Mouse (Mus musculus): ENCODE measurements at regions not wholly inside any gene's neighbourhood (a gene's known extent, or its start where the extent isn't known, plus 50 kb on each side); places are given as distances from the start of the nearest gene placed in this dataset.
"Not testable (repeated sequence)": the region's sequence is repeated elsewhere in the genome, so short reads cannot be mapped to it uniquely, and the experiment has no call there.

GRCm38 (mm10) chr1:83970641-83971285 is 393.2 kb downstream of the Pid1 start:
- DNase-seq (ENCODE audit: low read depth, low spot score) = no peak

- not testable (repeated sequence) for DNase-seq (ENCODE audit: low read depth, low spot score)
These were observed 399.3 kb downstream of the Pid1 start for GRCm38 (mm10) chr1:83964631-83965030.

GRCm38 (mm10) chr1:83961761-83962160 is 402.2 kb downstream of the Pid1 start:
- no peak for DNase-seq (ENCODE audit: low read depth, low spot score)

- DNase-seq (ENCODE audit: low read depth, low spot score) = no peak
These were observed 404.2 kb downstream of the Pid1 start for GRCm38 (mm10) chr1:83959756-83960155.

GRCm38 (mm10) chr1:83922900-83923299 is 441.1 kb downstream of the Pid1 start:
- no peak for DNase-seq (ENCODE audit: low read depth, low spot score)

GRCm38 (mm10) chr1:83915454-83915853 is 448.5 kb downstream of the Pid1 start:
- DNase-seq (ENCODE audit: low read depth, low spot score) = no peak

- DNase-seq (ENCODE audit: low read depth, low spot score) = no peak
These were observed 456.6 kb downstream of the Pid1 start for GRCm38 (mm10) chr1:83907347-83907746.

GRCm38 (mm10) chr1:83906906-83907305 is 457.1 kb downstream of the Pid1 start:
- DNase-seq (ENCODE audit: low read depth, low spot score) = no peak

- no peak for DNase-seq (ENCODE audit: low read depth, low spot score)
These were observed 463.8 kb downstream of the Pid1 start for GRCm38 (mm10) chr1:83900135-83900534.

- no peak for DNase-seq (ENCODE audit: low read depth, low spot score)
These were observed 467.3 kb downstream of the Pid1 start for GRCm38 (mm10) chr1:83896650-83897049.

- no peak for DNase-seq (ENCODE audit: low read depth, low spot score)
These were observed 471.1 kb upstream of the Sphkap start for GRCm38 (mm10) chr1:83879109-83879399.

GRCm38 (mm10) chr1:83878330-83879108 is 470.5 kb upstream of the Sphkap start:
- no peak for DNase-seq (ENCODE audit: low read depth, low spot score)

GRCm38 (mm10) chr1:83870853-83871567 is 463.0 kb upstream of the Sphkap start:
- no peak for DNase-seq (ENCODE audit: low read depth, low spot score)

GRCm38 (mm10) chr1:83869046-83869445 is 461.0 kb upstream of the Sphkap start:
- no peak for DNase-seq (ENCODE audit: low read depth, low spot score)

GRCm38 (mm10) chr1:83862541-83862940 is 454.5 kb upstream of the Sphkap start:
- no peak for DNase-seq (ENCODE audit: low read depth, low spot score)

GRCm38 (mm10) chr1:83862128-83862527 is 454.1 kb upstream of the Sphkap start:
- DNase-seq (ENCODE audit: low read depth, low spot score) = no peak

GRCm38 (mm10) chr1:83859732-83860424 is 451.9 kb upstream of the Sphkap start:
- no peak for DNase-seq (ENCODE audit: low read depth, low spot score)

GRCm38 (mm10) chr1:83853996-83854395 is 446.0 kb upstream of the Sphkap start:
- no peak for DNase-seq (ENCODE audit: low read depth, low spot score)

- DNase-seq (ENCODE audit: low read depth, low spot score) = no peak
These were observed 443.1 kb upstream of the Sphkap start for GRCm38 (mm10) chr1:83851081-83851480.

GRCm38 (mm10) chr1:83848414-83848813 is 440.4 kb upstream of the Sphkap start:
- no peak for DNase-seq (ENCODE audit: low read depth, low spot score)

GRCm38 (mm10) chr1:83847992-83848391 is 440.0 kb upstream of the Sphkap start:
- no peak for DNase-seq (ENCODE audit: low read depth, low spot score)

- DNase-seq (ENCODE audit: low read depth, low spot score) = peak; percentile 21
These were observed 436.9 kb upstream of the Sphkap start for GRCm38 (mm10) chr1:83844827-83845379.

Data from ES-CJ7 (cell line).